Mouse (Mus musculus): ENCODE results near the gene Calr4.

Gene Calr4

DNA sequence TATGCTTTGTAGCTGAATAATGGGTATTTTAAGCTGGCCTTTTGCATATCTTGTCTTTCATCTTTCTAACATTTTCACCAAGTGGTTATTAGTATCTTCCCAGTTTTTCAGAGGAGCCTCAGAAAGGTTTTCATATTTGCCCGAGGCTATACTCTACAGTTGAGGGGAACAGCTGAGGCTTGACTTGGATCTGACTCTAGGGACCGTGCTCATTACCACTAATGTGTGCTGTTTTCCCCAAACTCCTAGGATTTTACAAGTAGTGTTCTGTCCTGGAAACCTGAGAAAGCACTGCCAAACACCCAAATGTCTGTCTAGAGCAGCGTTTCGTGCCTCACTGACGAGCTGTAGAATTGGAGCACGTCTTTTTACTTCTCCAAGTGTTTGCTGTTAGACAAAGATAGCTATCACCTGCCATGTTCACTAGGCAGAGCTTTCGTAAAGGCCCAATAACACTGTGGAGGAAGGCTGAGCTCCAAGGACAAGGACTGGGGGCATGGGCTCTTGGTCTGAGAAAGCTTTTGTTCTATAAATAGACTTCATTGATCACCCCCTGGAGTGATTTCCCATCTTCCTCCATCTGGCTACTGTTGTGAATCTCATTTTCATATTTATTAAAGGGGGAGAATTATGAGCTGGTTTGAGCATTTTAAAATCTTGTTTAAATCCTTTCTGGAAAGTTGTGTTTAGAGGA is 2.0 kb downstream of the Calr4 start:
- no peak for DNase-seq (ENCODE audit: low spot score)

DNA sequence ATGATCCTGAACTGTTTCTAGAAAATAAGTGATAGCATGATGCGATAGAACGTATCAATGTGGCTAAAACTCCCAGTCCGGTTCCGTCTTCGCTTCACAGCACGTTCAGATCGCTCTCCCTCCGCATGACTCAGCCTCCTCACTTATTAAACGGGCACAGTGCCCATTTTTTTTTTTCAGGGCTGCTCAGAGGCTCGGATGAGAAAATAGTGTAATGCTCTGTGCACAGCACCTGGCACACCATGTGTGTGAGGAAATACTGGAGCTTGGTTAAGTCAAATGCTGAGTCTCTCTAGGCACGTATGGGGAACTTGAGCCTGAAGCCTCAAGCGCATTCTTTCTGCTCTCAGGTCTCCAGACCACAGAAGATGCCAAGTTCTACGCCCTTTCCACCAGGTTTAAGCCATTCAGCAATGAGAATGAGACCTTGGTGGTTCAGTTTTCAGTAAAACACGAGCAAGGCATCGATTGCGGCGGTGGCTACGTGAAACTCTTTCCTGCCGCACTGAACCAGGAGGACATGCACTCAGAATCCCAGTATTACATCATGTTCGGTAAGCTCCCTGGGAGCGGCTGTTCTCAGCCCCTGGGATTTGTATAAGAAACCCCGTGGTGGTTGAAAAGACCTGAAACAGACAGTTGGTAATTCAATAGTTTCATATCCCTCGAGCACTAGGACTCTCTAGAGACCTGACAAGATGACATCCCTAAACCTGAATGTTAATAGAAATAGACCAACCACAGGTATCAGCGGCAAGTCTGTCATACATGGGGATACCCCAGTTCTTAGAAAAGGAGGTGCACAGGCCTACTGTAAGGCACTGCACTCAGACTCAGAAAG is 4.4 kb downstream of the Calr4 start:
- no peak for DNase-seq (ENCODE audit: low spot score)

DNA sequence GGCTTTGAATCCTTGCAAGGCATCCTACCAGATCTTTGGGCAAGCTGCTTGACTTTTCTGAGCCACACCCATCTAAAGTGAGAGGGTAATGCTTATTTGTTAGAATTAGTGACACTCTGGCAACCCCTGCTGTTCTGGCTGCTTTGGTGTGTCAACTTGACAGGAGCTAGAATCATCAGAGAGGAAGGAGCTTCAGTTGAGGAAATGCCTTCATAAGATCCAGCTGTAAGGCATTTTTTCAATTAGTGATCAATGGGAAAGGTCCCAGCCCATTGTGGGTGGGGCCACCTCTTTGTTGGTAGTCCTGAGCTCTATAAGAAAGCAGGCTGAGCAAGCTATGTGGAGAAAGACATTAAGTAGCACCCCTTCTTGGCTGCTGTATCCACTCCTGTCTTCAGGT is 6.9 kb downstream of the Calr4 start:
- DNase-seq (ENCODE audit: low spot score): no peak

DNA sequence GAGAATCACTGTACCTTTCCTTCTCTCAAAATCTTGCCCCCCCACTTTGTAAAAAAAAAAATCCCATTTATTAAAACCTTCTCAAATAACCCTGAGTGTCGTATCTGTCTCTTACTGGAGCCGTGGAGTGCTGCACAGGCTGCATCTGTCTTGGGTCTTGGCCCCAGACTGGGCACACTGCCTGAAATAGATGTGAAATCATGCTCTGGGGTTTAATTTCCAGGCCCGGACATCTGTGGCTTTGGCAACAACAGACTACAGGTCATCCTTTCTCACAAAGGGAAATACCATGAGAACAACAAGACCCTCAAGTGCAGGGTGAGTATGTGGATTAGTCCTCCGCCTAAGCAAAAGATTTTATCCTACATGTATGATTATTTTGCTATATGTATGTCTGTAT is 7.6 kb downstream of the Calr4 start:
- DNase-seq (ENCODE audit: low spot score): no peak

DNA sequence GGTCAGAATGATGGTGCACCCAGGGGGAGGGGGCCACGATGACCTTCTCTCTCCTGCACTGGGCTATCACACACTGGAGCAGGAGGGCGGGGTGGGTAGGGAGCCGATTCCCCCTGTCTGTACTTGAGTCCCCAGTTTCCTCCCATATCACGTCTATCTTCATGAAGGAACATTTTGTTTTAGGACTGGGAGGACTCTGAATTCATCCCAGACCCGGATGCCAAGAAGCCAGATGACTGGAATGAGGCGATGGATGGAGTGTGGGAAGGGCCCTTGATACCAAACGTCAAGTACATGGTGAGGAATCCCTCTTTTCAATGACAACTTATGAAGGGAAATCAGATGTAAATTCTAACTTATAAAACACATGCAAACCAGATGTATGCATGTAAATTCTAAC is 10.2 kb downstream of the Calr4 start:
- DNase-seq (ENCODE audit: low spot score): no peak

DNA sequence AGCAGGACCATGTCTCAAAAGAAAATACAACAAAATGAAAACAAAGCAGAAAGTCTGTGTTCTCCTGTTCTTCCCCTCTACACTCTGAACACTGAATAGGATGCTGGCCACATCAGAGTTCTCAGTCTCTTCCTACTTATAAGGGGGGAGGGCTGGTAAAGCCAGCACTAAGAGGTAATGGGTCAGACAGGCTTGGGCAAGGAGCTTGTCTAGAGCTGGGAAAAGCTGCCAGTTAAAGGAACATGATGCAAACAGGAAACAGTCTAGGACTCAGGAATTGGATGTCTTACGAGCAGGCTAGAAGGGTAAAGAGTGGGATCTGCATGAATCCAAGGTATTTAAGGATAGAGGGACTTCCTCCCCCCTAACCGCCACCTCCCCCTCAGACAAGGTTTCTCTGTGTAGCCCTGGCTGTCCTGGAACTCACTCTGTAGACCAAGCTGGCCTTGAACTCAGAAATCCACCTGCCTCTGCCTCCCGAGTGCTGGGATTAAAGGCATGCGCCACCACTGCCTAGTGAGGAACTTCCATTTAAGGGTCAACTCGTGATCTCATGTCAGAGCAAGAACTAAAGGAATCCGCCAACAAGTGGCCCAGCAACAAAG is 10.8 kb downstream of the Calr4 start:
- no peak for DNase-seq (ENCODE audit: low spot score)

DNA sequence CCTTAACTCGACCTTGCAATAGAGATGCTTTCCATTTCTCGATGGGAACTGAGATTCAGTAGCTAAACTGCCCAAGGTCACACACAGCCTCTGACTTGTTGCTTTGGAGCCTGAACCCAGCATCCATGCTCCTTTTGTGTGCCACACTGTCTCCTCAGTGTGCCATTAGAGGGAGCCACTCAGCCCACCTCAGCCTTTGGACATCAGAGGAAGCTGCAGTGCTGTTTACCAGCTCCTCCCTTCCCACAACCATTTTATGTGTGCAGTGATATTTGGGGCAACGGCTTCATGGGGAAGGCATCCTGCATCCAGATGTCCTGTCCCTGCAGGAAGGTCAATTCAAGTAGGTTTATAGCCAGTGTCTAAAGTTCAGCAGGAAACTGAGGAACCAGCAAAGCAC is 17.3 kb downstream of the Calr4 start:
- no peak for DNase-seq (ENCODE audit: low spot score)

DNA sequence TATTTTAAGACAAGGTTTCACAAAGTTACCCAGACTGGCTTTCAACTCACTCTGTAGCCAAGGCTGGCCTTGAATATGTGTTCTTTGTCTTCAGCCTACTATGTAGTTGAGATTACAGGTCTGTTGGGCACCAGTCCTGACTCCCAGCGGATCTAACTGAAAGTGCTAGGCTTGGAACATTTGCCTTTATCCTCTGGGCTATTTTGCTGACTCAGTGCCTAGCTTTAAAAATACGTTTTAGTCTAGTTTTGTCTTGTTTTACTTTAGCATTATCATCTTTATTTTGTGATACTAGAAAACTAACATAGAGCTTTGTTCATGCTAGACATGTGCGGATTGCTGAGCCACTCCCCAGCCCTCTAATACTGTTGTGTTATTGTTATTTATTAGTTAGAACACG is 17.9 kb downstream of the Calr4 start:
- DNase-seq (ENCODE audit: low spot score): no peak

DNA sequence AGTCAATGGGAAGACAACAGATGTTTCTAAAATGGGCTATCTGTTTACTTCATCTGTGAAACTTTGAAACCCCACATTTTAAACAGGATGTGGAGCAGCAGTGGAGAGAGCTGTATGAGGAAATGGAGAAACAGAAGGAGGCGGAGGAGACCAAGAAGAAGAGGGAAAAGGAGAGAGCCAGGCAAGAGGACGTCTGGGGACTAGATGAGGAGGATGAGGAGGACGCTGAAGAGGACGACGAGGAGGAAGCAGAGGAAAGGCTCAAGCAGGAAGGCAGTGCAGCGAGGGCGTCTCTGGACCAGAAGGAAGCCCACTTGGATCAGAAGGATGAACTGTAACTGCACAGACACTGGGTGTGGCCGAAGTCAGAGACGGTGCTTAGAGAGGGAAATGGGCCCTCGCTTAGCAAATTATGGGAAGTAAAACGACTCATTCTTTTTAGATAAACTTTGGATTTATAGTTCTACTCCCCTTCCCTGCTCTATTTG is 19.4 kb downstream of the Calr4 start:
- no peak for DNase-seq (ENCODE audit: low spot score)

DNA sequence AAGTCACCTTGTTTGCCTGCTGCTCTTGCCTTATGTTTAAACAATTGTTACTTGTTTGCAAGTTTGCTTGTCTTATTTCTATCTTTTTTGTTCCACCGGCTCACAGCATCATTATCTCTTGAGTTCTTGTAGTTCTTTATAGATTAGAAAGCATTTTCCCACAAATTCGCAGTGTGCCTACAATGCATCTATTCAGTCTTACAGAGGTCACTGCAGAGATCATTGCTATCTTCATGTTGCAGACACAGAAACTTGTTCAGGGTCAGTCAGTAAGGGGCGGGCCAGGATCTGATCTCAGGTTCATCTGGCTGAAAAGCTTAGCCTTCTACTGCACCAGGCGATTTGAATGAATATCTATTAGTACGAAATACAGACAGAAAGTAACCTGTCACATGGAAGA is 20.2 kb downstream of the Calr4 start:
- DNase-seq (ENCODE audit: low spot score): no peak

DNA sequence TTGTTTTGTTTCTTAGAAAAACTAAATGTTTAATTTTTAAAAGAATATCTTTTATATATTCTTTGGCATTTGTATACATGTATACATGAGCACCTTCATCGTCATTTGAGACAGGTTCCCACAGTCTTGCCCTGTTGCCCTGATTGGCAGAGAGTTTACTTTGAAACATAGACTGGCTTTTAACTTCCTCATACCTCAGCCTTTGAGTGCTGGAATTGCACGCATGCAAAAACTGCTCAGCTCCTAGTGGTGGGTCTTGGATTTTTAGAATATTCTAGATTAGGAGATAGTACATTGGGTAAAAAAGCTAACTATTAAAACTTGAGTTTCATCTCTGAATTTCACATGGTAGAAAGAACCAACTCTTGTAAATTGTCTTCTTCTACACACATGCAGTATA is 21.0 kb downstream of the Calr4 start:
- DNase-seq (ENCODE audit: low spot score): no peak

DNA sequence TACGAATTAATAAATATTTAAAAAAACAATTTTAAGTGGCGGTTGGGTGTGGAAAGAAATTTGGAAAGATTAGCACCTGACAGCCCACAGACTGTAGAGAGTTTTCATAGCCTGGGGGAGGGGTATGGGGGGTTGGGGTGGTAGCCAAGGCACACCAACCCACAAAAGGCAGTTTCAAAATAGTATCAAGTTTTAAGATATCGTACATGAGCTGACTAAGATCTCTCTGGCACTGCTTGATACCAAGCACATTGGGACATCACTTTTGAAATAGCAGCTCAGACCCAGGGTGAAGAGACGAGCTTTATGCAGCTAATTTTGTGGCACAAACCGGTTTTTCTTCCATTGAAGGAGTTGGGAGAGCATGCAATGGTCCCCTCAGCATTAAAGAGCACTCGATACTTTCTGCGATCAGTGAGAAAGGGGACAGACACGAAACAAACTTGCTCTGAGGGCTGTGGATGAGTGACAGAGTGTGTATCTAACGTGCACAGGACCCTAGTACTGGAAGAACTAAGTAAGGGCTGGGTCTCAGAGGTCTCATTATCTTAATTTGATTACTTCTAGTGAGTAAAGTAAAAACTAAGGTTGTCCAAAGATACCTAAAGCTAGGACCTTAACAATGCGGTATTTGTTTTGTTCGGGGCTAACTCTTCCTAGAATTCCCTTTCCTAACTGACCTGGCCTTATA is 21.6 kb downstream of the Calr4 start:
- no peak for DNase-seq (ENCODE audit: low spot score)

DNA sequence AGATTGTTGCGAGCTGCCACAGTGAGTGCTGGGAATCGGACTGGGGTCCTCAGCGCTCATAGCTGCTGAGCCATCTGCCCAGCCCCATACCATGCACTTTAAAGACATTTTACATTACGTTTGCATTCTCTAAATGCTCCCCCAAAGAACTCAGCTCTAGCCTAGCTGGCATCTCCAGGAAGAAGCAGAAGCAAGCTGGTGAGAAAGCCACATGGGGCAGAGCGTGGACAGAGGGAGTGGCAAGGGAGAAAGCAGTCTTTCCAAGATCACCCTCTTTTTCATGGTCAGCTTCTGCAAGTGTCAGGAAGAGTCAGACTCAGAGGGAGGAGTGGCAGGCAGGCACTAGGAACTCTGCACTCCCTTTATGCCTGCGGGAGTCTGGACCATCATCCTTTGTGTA is 22.5 kb downstream of the Calr4 start:
- DNase-seq (ENCODE audit: low spot score): no peak

DNA sequence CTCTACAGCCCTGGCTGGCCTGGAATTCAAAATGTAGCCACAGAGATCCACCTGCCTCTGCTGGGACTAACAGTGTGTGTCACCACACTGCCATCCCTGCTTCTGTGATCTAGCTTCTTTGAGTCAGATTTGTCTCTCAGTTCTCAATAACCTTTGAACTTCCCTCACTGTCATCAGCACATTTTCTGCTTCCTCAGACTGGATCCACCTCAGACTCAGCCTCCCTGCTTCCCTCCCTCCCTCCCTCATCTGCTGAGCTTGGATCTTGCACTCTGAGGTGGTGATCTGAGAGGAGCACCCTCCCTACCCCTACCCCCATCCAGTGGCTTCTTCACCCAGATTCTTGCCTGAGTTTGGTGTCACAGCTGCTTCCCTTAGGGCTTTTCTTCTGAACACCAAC is 23.4 kb downstream of the Calr4 start:
- DNase-seq (ENCODE audit: low spot score): no peak

DNA sequence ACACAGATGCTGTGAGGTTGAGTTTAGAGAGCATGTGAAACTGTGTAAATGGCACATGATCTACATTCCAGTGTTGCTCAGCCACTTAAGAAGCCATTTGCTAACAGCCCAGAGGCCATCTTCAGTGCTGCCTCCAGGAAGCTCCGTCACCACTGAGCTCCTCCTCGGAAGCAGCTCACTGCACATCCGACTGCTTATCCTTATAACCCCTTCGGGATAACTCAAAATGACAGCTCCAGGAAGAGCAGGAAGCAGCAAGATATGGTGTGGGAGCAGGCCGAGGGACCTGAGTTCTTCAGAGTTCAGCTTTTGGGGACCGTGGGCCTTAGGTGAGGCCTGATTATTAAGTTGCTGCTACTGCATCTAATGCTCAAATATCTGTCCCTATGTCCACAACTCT is 27.8 kb downstream of the Calr4 start:
- DNase-seq (ENCODE audit: low spot score): no peak

DNA sequence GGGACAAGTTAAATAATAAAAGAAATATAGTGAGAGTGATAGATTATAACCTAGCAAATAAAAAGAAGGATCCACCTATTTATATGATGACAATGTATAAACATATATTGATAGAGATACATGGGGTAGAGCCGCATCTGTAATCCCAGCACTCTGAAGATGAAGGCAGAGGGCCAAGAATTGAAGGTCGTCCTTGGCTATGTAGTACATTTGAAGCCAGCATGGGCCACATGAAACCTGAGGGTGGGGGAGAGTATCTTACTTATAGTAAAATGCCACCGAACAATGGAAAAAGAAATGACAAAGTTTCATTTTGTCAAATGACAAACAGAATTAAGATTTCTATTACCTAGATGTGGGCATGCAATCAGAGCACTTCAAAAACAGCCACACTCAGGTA is 31.8 kb downstream of the Calr4 start:
- DNase-seq (ENCODE audit: low spot score): no peak

DNA sequence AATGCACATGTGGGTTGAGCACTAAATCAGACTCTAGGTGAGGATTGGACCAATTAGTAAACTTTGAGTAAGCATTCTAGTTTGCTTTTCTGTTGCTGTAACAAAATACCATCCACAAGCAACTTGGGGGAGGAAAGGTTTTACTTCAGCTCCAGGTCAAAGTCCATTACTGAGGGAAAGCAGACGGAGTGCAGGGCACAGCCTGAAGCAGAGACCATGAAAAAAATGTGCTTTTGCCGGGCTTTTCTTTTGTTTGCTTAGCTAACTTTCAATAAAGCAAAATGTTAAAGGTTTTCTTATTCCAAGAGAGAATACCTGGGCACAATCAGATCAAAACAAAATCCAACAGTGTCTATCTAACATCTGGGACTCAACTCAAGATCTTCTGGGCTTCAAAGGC is 32.5 kb downstream of the Calr4 start:
- DNase-seq (ENCODE audit: low spot score): no peak

DNA sequence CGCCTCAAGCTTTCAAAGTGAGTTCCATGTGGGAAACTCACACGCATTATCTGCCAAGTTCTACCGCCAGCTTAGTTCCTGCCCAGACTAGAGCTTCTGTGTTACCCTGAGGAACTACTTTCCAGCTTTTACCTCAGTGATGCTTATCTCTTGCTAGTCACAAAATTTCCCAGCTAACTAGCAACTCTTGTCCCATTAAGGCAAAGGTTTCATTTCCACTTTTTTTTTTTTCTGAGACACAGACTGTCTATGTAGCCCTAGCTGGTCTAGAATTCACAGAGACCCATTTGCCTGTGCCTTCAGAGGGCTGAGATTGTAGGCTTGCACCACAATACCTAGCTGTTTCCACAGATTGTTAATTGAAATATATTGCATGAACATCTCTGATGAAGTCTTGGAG is 33.2 kb downstream of the Calr4 start:
- DNase-seq (ENCODE audit: low spot score): no peak

DNA sequence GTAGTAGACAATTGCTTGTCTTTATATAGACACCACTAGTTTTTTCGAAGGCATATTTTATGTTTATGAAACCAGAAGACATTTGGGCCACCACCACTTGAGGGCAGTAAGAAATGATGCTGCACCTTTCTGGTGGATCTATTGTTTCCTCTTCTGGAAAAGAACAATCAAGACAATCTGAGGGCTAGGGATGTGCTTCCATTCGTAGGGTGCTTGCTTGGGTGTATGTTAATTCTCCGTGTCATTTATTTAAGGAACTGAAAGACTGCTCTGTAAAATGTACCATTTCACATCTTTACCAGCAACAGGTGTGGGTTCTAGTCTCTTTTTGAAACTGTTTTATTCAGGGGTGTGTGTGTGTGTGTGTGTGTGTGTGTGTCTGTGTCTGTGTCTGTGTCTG is 34.6 kb downstream of the Calr4 start:
- DNase-seq (ENCODE audit: low spot score): no peak

DNA sequence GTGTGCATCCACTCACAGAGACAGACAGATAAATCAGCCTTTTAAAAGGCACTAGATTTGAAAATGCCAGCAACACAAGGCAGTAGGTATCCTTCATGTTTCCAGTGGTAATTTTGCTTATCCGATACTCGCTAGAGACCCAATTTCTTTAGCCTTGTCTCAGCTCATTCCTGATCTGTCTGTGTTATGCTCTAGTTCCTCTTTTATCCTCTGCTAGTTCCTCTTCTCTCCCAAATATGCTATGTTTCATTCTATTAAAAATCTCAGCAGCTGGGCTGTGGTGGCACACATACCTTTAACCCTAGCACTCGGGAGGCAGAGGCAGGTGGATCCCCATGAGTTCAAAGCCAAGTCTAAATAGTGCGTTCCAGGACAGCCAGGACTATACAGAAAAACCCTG is 37.5 kb downstream of the Calr4 start:
- no peak for DNase-seq (ENCODE audit: low spot score)

DNA sequence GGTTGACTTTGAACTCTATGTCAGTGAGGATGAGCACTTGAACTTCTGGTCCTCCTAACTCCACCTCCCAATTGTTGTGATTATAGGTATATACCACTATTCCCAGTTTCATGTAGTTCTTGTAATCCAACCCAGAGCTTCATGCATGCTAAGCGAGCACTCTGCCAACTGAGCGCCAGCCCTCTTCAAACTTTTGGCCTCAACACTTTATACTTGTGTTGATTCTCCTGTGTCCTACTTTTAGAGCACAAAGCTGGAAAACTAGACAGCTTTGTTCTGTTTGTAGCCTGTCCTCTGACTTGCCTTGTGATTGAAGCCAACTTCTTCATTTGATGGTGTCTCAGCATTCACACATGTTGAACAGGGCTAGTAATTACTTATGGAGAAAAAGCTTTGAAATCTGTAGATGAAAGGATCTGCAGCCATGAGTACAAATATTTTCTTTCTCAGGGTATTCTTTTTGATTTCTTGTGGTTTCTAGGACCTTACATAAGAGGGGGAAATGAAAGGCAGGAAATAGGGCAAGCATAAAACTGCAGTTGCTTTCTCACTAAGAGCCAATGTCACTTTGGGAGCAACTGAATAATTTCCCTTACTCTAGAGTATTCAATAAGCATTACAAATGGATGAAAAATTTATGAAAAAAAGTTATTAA is 39.4 kb downstream of the Calr4 start:
- DNase-seq (ENCODE audit: low spot score): no peak
